Mouse (Mus musculus): Measurements from ENCODE around the gene Ppp4r3a.

Ppp4r3a gene

DNA sequence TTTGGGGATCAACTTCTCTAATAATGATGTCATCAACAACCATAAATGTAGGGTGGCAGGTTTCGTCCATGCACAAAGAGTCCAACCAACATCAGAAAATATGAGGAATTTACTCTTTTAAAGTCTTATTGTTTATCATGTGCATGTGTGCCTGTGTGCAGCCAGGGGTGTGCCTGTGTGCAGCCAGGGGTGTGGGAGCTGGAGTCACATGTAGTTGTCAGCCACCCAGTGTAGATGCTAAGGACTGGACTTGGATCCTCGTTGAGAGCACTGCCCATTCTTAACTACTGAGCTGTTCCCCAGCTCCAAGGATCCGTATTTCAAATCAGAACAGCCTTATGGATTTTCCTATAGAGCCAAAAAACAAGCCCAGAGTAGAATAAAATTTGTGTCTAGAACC is 92.4 kb downstream of the Ppp4r3a start:
- no peak for DNase-seq

DNA sequence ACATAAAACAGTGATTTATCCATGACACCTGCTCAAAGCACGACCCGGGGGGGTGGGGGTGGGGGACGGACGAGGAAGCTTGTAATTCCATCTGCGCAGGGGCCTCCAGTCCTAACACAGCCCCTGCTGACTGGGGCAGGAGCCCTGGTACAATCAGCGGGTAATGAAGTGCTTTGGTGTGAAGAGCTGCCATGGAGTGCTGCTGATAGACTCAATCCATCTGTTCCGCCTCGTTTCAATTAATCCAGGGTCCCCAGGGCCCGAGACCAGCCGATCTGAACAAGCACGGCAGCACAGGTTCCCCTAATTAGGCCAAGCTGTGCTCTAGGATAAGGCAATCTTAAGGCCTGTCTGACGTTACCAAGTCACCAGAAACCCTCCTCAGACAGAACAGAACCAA is 93.2 kb downstream of the Ppp4r3a start:
- peak; percentile 71 to 82 for DNase-seq

DNA sequence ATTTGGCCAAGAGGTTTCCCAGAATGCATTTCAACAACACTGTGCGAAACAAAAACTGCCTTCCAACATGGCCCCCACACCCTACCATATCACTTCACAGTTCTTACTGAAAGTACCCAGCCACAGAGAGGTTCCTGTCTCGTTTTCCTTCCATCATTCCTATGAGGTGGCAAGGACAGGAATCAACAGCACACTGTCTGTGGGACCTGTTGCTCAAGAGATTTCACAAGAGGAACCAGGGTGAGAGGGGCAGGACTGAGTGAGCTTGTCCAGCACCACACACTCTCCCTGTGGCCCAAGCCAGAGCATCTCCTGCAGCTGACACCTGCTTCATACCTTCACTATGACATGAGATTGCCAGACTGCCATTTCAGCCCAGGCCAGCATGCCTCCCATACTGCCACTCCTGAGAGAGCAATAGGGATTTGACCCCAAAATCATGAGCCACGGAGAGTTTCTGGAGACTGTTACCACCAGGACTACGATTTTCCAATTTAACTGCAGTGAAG is 93.7 kb downstream of the Ppp4r3a start:
- DNase-seq = peak in 1 of 2 experiments; percentile 16

Measured in cerebellum, postnatal 10 days (tissue).